Mouse (Mus musculus): ENCODE results near the gene Slit3. TPM values are rescaled to one million over a fixed set of nuclear protein-coding genes. Genes with fewer than 3 reads are reported as not detected.

Gene Slit3
- total RNA-seq, 2 experiments from 2014 or later = 56.7 to 60.0 TPM

DNA sequence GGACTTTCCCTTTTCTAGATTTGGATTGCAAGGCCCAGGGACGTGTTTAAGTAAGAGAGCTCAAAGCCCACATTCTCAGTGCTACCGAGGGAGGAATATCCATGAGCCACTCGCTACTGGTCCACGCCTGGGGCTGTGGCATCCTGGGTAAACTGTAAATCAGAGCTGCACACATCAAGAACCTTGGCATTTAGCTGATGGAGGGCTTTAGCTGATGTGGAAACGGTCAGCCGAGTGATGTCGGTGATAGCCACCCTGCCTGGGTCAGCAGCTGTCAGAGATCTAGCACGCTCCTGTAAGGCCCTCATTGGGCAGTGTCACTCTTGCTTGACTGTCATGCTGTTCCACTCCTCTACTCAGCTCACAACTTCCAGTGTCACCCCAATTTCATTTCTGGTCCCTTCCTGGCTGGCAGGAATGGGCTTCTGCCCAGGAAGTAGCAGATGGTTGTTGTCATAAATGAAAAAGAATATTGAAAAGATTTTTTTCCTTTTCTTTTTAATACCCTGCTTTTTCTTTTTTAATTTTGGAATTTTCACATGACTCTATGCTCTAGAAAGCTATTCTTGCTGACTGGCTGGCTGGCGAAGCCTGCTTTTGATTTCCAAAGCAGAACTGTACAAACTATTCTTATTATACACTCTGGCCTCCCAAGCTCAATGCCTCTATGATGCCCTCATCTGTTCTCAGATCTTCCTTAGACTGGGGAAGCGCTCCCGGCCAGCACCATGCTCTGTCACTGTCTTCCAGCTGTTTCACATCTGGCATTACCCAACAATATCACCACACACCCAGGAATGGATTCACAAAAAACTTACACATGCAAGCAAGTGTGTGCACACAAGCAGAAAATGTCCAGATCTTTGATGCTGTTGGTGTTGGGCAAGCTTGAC, 635.6 kb downstream of the Slit3 start:
- no peak for DNase-seq (ENCODE audit: extremely low spot score in 1 of 2, low spot score in 2 of 2)
- H3K27ac ChIP-seq = no peak overlapping the region

More for the DNA sequence above, 635.6 kb downstream of the Slit3 start:
- H3K4me3 ChIP-seq = no peak overlapping the region
- TF ChIP-seq CTCF (IDR thresholded peaks at IDR 0.05) = no peak
- intact Hi-C loops (cut with DNase I) = no loop called here

Small RNA genes lying within 50 kb of the gene (microRNA-seq; reads per million reads assigned to microRNA genes)
- gene Mir218-2 = 68.9 to 106 reads per million in 2 experiments
